Mouse (Mus musculus) mouse trophoblast stem cell (cell line): ENCODE data around the gene Dtnbp1.

Experiments used
- in situ Hi-C, 2 experiments: fragments of 300-500 bp; cut with MseI, MboI; formaldehyde crosslinking; loops; 2 replicates in 1 of 2; 3 replicates in 1 of 2; pipeline ENCODE4 v1.15.1; 2025

The Dtnbp1 gene

GRCm38 (mm10) chr13:45003026-45003425 lies 1.1 kb upstream of the Dtnbp1 start:
- in situ Hi-C loops = no loop called here

- in situ Hi-C loops = no loop called here
Observed at GRCm38 (mm10) chr13:45001228-45001910, 578 bp downstream of the Dtnbp1 start.

GRCm38 (mm10) chr13:45000836-45001227 lies 1.1 kb downstream of the Dtnbp1 start:
- in situ Hi-C loops = no loop called here

DNA sequence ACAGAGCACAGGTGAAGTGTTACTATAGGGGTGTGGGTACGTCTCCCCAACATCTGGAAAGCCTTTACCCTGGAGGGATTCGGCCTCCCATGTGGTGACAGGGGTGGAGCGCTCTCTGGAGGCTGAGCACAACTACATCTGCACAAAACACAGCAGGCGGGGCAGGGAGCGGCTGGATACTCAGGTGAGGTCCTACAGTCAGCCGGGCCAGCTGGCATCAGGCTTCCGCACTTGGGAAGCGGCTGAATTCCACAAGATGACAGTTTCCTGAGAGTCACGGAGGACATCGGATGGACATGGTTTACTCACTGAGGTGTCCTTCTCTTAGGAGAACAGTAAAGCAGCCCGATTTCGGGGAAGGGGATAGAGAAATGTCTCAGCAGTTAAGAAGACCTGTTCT lies 2.7 kb downstream of the Dtnbp1 start:
- in situ Hi-C loops = no loop called here

- in situ Hi-C loops = no loop called here
Observed at GRCm38 (mm10) chr13:44996339-44996738, 5.6 kb downstream of the Dtnbp1 start.

DNA sequence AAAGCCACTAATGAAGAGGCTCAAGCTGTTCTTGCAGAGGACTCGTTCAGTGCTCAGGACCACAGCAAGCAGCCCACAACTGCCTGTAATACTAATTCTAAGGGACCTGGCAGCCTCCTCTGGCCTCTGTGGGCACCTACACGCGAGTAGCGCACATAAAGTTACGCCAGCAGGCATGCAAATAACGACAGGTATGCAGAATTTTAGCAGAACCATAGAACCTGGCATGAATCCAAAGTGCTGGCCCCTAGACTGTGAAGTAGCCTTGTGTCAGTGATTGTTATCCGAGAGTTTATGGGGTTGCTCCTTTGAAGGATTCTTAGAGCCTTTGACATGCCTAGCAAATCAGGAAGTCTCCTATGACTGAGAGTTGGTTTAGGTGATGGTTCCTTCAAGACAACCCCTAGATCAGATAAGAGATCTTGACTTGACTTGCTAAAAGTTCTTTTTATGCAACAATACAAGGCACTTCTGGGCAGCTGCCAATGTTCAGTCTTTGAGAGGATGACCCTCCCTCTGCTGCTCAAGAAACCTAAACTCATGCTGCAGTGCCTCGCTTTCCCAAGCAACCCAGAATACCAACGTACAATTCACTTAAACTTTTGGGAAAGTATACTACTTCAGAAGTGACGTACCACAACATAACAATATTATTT lies 9.3 kb downstream of the Dtnbp1 start:
- in situ Hi-C loops = no loop called here

GRCm38 (mm10) chr13:44991936-44992335 lies 10.0 kb downstream of the Dtnbp1 start:
- in situ Hi-C loops = no loop called here

DNA sequence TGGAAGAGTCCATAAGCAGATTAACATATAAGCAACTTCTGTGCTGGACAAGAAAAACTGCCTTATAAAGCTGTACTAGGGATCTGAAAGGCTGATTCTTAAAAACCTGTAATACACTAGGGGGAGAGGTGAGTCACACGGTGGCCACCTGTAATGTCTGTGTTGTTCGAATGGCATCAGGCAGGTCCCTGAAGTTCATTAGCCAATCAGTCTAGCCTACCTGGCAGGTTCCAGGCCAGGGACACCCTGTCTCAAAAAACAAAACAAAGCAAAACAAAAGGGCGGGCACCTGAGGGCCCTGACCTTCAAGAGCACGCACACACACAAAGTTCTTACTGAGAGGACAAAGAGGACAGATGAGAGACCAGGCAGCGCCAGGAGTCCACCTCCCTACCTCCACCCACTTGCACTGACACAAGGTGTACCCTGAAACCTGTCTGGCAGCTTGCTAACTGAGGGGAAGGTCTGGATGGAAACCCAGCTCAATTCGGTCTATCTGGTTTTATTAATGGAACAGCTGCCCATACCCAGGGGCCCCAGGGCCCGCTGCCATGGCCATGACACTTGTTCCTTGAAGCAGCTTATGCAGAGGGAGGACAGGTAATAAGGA lies 11.8 kb downstream of the Dtnbp1 start:
- in situ Hi-C loops = no loop called here

- in situ Hi-C loops = no loop called here
Observed at GRCm38 (mm10) chr13:44986352-44986751, 15.6 kb downstream of the Dtnbp1 start.

DNA sequence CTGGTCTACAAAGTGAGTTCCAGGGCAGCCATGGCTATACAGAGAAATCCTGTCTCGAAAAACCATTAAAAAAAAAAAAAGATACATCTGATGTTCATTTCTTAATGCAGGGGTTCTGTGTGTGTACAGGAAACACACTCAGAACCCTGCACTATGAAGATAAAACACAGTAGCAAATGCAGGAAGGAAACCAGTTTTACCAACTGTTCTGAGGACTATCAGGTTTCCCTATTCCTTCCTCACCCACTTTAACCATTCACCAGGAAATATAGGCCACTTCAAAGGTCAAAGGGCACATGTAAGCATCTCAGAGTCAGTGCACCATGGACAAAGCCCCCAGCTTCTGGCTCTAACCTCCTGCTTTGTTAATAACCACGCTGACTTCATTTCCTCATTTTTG lies 16.6 kb downstream of the Dtnbp1 start:
- in situ Hi-C loops = no loop called here

GRCm38 (mm10) chr13:44983635-44984401 lies 18.1 kb downstream of the Dtnbp1 start:
- in situ Hi-C loops = no loop called here

- in situ Hi-C loops = no loop called here
Observed at GRCm38 (mm10) chr13:44982799-44983198, 19.1 kb downstream of the Dtnbp1 start.

- in situ Hi-C loops = no loop called here
Observed at GRCm38 (mm10) chr13:44979433-44979832, 22.5 kb downstream of the Dtnbp1 start.

DNA sequence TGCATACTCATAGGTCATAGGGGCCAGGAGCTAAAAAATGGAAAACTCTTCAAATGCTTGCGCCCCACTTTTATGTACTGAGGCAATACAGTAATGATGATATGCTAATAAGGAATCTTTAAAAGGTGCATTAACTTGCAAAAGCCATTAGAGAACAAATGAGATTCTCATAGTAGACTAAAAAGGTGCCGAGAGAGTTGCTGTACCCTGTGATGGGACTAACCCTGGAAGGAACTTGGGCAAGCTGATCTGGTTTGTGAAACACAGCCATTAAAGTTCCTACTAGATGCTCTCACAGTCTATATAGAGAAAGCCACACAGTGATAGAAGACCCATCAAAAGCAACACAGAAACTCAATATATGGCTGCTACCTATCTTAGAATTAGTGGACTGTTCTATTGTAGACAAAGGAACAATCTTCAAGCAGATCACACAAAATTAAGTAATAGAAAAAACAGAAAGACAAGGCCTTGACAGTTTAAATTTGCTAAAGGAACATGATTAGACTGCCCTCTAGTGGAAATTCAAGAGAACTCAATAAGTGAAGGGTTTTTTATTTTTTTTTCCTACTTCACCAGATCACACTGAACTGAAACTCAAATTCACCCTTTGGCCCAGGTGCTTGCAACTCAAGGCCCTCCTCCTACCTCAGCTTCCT lies 24.3 kb downstream of the Dtnbp1 start:
- in situ Hi-C loops = no loop called here

GRCm38 (mm10) chr13:44977059-44977458 lies 24.9 kb downstream of the Dtnbp1 start:
- in situ Hi-C loops = no loop called here

DNA sequence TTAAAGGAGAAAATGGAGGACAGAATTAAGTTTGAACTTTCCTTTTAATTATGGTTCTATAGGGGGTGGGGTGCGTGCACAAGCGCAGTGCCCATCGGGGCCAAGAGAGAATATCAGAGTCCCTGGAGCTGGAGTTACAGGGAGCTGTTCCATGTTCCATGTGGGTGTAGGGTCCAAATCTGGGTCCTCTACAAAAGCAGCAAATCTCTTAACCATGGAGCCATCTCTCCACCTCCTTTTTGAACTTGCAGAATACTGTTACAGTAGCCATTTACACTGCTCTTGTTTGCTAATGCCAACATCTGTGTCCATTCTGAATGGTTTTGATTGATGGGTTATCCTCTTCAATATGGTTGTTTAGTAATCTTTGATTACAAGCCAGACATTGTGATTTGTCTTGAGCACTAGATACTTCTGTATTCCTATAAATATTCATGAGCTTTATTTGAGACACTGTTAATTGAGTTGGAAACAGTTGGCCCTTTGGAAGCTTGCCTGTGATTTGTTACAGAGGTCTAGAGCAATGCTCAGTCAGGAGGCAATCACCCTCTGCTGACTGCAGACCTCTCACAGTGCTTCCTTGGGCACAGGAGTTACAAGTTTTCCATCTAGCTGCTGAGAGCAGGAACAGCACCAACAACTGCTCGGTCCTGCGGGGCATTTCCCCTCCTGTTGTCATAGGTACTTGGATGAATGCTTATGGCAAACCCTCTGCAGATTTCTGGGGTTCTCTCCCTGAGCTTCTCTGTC lies 41.2 kb downstream of the Dtnbp1 start:
- in situ Hi-C loops = no loop called here

GRCm38 (mm10) chr13:44957049-44957448 lies 44.9 kb downstream of the Dtnbp1 start:
- in situ Hi-C loops = no loop called here

DNA sequence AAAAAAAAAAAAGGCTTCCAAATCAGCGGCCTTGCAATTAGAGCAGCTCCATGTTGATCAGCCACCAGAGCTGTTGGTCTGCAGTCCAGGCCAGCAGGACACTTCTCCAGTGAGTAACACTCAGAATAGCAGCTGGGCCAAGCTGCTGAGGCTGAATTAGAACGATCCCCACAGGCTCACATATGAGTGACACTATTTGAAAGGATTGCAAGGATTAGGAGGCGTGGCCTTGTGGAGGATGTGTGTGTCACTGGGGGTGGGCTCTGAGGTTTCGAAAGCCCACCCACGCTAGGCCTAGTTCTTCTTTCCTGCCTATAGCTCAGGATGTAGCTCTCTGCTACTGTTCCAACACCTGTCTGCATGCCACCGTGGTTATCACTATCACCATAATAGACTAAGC lies 46.2 kb downstream of the Dtnbp1 start:
- in situ Hi-C loops = no loop called here

GRCm38 (mm10) chr13:44954232-44954568 lies 47.7 kb downstream of the Dtnbp1 start:
- in situ Hi-C loops = no loop called here

DNA sequence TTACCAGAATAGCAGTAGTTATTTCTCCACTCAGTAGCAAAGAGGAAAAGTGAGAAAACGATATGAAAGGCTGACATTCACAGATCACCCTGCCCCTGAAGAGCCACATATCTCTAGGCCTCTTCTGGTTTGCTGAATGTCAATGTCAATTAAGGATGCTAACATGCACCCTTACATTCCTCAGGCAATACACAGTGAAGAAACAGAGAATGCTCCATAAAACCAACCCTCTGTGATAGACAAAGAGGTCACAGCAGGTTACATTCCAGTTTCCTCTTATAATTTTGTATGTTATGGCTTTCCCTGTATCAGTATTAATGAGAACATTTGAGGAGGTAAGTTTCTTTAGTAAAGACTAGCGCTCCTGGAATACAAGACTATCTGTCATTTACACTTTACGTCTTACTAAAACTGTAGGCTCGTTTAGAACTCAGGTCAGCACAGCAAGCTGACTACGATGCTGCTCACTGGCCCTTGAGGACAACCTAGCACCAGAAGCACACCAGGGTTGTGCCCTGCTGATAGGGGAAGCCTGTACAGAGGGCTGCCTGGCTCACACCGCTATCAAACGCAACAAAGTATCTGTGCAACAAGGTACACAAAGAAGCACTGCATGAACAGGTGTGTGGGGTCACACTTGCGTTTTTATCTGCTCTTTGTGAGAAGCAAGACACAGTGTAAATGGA lies 48.3 kb downstream of the Dtnbp1 start:
- in situ Hi-C loops = no loop called here
